8 mouse cellular contexts compared by ENCODE assay signal in genomic region chr12:102878031-102878823, GRCm38 (mm10). TPM values are rescaled to one million over a fixed set of nuclear protein-coding genes. Genes with fewer than 3 reads are reported as not detected.
DNase-seq lines count a peak whose midpoint lies in the region; ATAC-seq and TF ChIP-seq lines count a peak whose summit lies in the region.

Btbd7 (minus strand) TSS chr12:102878471.

- peaks cover 28% of the 10 kb centered on the region for H3K4me1 ChIP-seq in hindbrain, embryonic 10.5 days (replicated peaks)
- H3K4me1 ChIP-seq in lung, postnatal 0 days (ENCODE audit: insufficient read depth, low read depth, low read length): peaks cover 9% of the 10 kb centered on the region; the same call in 1 of the 2 replicates

- 0 out of 2 replicates have a peak, but pooled peaks have one; percentile 63 for TF ChIP-seq EP300 in lung, postnatal 0 days (IDR thresholded peaks at IDR 0.05)

- under 1% methylated on average over 95 of the region's 95 CpGs for WGBS in hindbrain, embryonic 10.5 days
- under 1% methylated on average over 76 of the region's 95 CpGs for WGBS in lung, postnatal 0 days

- H3K36me3 ChIP-seq in hindbrain, embryonic 10.5 days: no peaks in the 10 kb centered on the region
- no peaks in the 10 kb centered on the region for H3K36me3 ChIP-seq in lung, postnatal 0 days (ENCODE audit: insufficient read depth, low read length)

- no peaks in the 10 kb centered on the region for H3K9me3 ChIP-seq in hindbrain, embryonic 10.5 days
- no peaks in the 10 kb centered on the region for H3K9me3 ChIP-seq in lung, postnatal 0 days (ENCODE audit: low read length)

- H3K4me3 ChIP-seq in hindbrain, embryonic 10.5 days: peak within 1 kb of the TSS; percentile 95
- peak within 1 kb of the TSS; percentile 97 for H3K4me3 ChIP-seq in lung, postnatal 0 days (ENCODE audit: low read depth, low read length)

- peak; percentile 83 for ATAC-seq in frontal cortex, adult (ENCODE audit: low TSS enrichment)
- peak; percentile 95 for ATAC-seq in lung, postnatal 0 days

- H3K27me3 ChIP-seq in hindbrain, embryonic 10.5 days (ENCODE audit: insufficient read depth, poor library complexity, severe bottlenecking): no peaks in the 10 kb centered on the region
- no peaks in the 10 kb centered on the region for H3K27me3 ChIP-seq in lung, postnatal 0 days (replicated peaks; ENCODE audit: insufficient read depth, low read length)

- H3K9ac ChIP-seq in lung, postnatal 0 days (replicated peaks; ENCODE audit: low read depth): peak within 1 kb of the TSS; percentile 88

- H3K27ac ChIP-seq in hindbrain, embryonic 10.5 days: peak within 1 kb of the TSS; percentile 98
- peak within 1 kb of the TSS; percentile 99 for H3K27ac ChIP-seq in lung, postnatal 0 days (ENCODE audit: low read length)

- TF ChIP-seq CTCF in lung, postnatal 0 days (IDR thresholded peaks at IDR 0.05): no peak

- peak; percentile 66 for DNase-seq in MEL-GATA-1-ER (ENCODE audit: extremely low read depth, low read depth)
- DNase-seq in cerebellum, adult 8-10 months: peak; percentile 96
- DNase-seq in hindbrain, embryonic 10.5 days (ENCODE audit: low spot score): peak; percentile 97
- DNase-seq in layer of hippocampus, adult 9-11 months: peak; percentile 95
- peak; percentile 99 for DNase-seq in lung, postnatal 0 days (ENCODE audit: low spot score)
- peak; percentile 96 for DNase-seq in ovary, postnatal 14 days (ENCODE audit: low spot score)
- peak; percentile 99 for DNase-seq in thymus, postnatal 14 days

- H3K4me2 ChIP-seq in lung, postnatal 0 days (replicated peaks; ENCODE audit: low read depth, low read length): peak within 1 kb of the TSS; percentile 73

RNA-seq across cellular contexts. Expression of gene Btbd7, which starts in this region (rescaled TPM):
- 15.9 TPM in 2 replicates for polyA plus RNA-seq in hindbrain, embryonic 10.5 days (2016; fragmentation: Nextera tagmentation; extraction: Ambion mirVana)
- polyA plus RNA-seq in lung, postnatal 0 days (2015; fragmentation: Nextera tagmentation; extraction: Ambion mirVana): 14.7 and 17.1 TPM in 2 replicates

Comparison
In these comparisons a context has a peak if more than half of its experiments do, and no peak if none do; other contexts are left out.
1. Peak in every context shown above with its lines: DNase-seq, ATAC-seq, H3K4me3 ChIP-seq and H3K27ac ChIP-seq.